Mouse (Mus musculus) cerebellum, adult (tissue): ENCODE results near the gene Prkab2.

Source experiments
- ATAC-seq: cut with Nextera tagmentation; 2 replicates; pipeline ENCODE4 v1.9.2; 2017; ENCODE audit warnings: mild to moderate bottlenecking, moderate library complexity, mixed read lengths; ENCODE audit not compliant: insufficient number of reproducible peaks, low FRiP score, low TSS enrichment

Prkab2 gene

DNA sequence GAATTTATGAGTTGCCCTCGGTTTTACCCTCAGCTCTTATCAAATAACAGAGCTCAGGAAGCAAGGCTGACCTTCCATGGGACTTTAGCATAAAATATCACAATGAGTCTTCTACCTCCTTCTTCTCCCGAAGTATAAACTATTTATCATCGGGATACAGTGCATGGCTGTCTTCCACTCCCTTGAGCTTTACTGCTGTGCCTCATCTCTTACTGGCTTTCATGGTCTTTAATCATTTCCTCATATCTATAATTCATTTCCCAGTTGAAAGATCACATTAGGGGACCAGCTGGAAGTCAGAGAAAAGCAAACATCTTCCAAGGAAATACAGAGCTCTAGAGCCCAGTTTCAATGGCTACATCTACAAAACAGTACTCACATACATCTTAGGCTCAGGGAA, 9.0 kb upstream of the Prkab2 start:
- ATAC-seq, result no peak

DNA sequence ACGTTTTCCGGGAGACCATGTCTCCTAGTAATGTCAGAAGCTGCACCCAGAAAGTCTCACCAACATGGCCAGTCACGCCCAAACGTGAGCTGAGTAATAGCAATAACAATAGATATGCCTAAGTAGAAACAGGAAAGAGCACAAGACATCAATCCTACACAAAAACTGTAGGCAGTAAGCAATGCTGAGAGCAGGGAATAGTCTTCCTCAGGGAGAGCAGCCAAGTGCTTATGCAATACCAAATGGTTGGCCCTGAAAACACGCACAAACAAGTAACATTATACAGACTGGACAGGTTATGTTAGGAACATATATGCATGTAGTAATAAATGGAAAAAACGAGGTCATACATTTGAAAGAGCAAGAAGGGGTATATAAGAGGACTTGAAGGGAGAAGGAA, 8.5 kb upstream of the Prkab2 start:
- no peak for ATAC-seq

DNA sequence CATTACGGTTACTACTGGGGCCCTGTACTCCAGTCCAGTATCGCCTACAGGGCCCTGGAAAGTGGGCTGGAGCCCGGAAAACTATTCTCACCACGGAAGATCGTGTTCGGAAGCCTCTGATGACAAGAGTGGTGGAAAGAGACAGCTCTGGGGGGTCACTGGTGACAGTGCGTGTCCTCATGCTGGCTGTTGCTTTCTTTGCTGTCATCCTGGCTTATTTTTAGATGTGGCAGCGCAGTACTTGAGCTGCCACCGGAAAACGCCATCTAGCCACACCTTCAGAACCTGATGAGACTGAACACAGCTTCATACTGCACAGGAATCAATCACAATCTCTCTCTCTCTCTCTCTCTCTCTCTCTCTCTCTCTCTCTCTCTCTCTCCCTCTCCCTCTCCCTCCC, 6.4 kb upstream of the Prkab2 start:
- ATAC-seq, result no peak

DNA sequence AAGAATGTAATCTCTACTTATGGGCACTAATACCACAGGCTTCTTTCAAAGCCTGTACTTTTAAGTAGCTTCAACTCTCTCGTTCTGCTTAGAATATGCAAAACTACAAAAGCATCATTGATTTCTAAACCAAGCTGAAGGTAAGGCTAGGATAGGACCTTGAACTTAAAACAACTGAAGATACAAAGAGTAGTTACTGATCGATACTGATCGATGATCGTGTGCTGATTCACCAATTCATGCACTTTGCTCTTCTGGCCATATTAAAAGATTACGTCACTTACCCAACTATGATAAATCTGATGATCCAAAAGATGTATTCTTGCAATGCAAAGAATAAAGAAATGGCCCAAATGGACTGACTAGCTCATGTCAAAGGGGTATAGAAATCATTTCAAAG, 4.2 kb upstream of the Prkab2 start:
- no peak for ATAC-seq

DNA sequence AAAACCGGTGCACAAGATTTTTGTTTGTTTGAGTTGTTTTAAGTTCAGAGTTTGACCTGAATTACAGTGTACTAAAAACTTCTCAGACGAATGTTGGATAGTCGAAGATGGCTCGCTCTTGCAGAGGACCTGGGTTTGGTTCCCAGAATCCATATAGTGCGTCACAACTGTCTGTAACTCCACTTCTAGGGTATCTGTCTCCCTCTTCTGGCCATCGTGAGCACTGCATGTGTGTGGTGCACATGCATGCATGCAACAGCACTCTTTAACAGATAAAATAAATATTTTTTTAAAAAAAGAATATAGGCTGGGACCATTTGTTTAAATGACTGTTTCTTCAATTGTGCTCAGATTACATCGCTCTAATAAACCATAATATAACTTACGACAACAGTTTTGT, 3.1 kb upstream of the Prkab2 start:
- ATAC-seq, result no peak

DNA sequence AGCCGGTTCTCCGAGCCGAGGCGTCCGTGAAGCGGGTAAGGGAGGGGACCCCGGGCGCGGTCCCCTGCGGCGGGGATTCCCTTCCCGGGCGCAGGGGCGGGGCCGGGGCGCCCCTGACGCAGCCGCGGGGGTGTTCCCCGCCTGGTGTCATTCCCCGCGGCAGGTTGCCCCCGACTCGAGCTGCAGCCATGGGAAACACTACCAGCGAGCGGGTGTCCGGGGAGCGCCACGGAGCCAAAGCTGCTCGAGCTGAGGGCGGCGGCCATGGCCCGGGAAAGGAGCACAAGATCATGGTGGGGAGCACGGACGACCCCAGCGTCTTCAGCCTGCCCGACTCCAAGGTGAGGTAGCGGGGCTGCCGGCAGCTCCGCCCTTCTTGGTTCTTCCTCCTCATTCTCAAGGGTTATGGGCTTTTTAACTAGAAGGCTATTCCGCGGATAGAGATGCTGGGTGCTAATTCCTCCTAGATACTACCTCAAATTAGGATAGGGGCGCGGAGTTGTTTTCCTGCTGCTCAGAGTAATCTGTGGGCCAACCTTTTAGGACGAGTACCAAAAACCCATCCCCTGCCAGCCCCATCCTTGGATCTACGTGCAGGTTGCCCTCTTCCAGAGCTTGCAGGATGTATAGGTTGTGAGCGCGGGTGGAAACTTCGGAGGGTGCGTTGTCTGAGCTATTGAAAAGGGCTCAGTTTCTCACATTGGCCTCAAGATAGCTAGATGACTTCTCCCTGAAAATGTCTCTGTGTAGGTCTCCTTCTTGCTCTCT, 617 bp downstream of the Prkab2 start:
- peak; percentile 14 for ATAC-seq

DNA sequence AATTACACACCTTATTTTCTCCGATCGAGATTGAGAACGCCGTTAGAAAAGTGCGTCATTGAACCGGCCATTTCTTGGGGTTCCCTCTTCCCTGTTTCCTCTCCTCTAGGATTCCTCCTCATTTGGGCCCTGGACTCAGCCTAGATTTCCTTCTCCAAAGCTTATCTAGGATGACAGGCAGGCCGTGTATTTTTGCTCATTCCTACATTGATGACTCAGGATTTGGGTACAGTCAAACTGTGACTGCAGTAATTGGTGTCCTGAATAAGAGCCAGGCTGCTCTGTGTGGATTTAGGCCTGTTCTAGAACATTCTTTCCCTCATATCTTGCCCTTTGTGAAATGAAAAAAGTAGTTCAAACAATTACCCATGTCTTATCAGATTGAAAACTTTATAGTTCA, 1.8 kb downstream of the Prkab2 start:
- ATAC-seq, result no peak

DNA sequence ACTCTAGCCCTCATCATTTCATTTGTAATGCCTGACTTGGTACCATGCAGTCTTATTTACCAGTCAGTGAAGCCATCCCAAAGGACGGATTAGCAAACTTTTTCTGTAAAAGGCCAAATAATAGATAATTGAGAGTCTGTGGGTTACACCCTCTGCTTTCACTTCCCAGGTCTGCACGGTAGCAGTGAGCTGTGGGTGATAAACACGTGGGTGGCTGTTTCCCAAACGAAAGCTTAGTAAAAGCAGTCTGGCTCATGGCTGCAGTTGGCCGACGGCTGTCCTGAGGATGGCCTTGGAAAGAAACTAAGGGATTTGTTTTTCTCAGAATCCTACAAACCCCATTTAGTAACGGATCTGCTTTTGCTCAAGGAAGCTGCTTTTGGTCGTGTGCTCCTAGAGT, 3.2 kb downstream of the Prkab2 start:
- no peak for ATAC-seq

DNA sequence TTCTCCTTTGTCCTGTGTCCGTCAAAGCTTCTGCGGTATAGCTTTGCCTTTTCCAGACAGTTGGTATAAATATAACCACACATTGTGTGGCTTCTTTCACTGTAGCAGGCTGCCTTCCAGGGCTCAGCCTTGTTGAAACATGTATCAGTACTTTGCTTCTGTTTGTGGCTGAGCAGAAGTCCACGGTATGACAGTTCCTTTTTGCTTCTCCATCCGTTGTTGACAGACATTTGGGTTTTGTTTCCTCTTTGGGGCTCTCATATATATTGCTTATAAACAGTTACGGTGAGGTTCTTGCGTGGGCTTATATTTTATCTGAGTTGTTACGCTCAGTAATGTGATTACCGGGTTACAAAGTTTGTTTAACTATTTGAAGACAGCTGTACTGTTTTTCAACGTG, 7.5 kb downstream of the Prkab2 start:
- no peak for ATAC-seq

DNA sequence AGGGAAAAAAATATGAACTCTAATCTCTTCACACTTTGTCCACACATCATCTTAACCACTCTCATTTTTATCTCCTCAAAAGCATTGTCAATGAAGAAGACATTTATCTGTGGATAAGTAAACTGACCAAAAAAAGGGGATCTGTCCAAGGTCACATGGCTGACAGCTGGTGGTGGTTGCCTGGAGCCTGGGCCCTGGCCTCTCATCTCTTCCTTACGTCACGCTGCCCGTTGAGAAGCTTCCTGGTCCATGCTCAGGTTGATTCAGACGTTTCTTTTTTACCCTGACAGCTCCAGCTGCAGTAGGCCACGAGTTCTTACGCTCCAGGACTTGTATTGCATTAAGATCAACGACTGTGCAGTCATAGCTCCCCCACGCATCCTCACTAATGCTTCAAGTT, 8.2 kb downstream of the Prkab2 start:
- ATAC-seq, result no peak

DNA sequence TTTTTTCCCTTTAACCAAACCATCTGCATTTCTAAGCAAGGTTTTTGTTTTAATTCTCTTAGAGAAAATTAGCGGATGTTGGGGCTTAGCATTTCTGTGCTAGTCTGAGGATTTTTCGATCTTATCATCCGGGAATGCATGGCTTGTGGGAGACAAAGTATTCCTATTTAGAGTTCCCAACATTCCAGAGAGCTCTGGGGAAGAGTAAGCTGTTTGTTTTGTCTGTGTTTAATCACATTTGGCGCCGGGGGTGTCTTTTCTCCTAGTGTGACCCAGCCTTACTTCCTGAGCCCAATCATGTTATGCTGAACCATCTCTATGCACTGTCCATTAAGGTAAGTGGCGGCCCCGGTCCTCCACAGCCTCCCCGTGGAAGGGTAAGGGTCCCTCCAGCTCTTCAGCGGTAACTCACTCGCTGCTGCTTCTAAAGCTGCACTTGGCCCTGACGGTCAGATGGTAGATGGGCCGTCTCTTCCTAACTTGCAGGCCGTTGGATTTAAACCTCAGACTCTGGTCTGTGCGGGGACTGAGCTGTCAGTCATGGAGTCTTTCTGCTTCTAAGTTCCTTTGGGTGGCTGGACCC, 9.2 kb downstream of the Prkab2 start:
- ATAC-seq, result no peak

DNA sequence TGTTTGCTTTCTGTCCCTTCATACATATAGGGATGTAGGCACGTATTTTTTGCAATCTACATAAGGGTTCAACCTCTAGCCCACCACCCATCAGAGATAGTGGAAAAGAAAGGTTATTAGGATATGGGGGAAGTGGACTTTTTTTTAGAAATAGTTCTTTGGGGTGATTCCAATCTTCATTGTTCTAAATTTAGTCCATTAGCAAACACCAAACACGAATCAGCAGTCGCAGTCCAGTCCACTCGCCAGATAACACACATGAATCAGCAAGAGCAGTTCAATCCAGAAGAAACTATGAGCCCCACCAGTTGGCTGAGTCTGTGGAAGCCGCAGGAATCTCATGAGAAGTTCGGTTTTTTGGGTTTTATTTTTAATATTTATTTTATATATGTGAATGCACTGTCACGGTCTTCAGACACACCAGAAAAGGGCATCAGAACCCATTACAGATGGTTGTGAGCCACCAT, 16.7 kb downstream of the Prkab2 start, which contains the start of gene Gm17651:
Gm17651 (minus strand) TSS at position 51 of the 467 bp plus-strand sequence.
- ATAC-seq, result no peak

DNA sequence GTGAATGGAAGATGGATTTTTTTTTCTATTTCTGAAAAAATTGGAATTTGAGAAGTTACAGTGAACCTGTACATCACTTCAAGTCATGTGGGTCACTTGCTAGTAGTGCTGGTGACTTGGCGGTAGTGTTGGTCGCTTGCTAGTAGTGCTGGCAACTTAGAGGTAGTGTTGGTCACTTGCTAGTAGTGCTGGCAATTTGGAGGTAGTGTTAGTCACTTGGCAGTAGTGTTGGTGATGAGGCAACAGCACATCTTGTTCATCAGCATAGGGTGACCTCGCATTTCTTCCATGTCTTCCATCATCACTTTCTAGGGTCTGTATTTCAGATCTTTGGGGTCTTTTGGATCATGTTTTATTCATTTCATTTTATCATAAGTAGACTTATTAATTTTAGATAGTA, 18.1 kb downstream of the Prkab2 start:
- ATAC-seq, result no peak

DNA sequence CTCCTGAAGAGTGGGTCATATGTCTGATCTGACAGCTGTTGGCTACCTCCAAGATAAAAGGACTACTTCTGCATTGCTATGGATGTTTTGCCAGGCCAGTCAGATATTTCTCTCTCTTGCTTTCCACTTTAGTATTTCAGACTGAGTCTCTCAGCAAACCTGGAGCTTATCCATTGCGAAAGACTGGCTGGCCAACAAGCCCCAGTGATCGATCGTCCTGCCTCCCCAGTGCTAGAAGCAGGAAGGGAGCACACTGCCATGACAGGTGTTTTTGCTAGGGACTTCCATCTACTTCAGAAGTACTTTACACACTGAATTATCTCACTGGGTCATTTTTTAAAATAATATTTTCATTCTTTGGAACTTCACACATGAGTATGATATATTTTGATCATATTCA, 20.4 kb downstream of the Prkab2 start:
- ATAC-seq, result no peak

DNA sequence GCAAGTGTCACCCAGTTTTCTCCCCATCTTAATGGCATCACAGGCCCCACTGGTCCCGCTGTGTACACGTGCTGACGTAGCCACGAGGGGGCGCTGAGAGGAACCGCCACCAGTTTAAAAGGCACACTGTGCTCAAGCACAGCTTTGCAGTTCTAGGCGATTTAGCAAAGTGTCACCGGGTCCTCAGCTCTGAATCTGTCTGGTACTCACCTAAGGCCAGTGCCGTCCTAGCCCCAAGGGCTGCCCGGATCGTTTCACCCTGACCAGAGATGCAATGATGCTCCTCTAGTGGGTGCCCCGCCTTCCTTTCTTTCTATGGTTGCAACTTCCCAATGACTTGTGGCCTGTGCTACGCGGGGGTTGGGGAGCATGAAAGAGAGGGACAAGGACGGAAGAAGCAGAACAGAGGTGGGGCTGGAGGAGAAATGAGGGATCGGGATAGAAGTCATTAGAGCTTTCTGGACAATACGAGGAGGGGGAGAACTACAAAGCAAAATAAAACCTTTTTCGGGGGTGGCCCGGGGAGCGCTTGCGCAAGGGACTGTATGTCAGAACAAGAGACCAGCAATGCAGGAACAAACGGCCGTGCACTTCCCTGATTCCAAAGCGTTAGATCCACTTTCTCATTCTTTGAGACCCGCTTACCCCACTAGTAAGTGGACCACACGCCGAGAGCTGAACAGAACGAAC, 22.8 kb downstream of the Prkab2 start:
- ATAC-seq, result peak; percentile 79

DNA sequence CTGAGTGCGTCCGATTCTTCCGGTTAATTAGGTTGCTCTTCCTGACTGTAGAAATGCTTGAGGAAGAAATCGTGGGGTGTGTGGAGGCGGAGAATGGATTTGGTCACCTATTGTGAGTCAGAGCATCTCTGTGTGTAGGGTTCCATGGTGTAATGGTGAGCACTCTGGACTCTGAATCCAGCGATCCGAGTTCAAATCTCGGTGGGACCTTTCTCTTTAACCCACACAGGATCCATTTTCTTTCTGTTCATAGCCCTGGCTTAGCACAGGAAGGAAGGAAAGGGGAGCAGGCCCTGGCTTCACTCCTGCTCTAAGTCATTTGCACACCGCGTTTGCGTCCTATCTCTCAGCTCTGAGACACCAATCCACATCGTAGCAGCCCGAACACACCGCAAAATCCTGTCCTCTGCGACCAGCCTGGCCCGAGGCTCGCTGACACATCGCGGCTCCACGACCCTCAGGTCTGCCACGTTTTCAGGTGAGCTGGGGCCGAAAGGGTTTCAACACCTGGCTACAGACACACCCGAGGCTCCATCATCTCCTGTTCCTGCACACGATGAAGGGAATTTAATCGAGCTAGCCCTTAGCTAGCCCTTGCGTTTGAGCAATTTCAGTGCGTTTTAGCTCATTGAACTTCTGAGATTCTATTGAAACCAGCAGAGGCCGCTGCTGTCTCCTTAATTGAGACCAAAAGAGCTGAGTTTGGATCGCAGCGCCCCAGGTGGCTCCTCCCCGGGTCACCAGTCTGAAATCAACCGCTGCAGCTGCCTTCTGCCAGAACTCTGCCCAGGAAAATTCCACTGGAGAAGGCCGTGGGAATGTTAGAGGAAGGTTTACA, 23.5 kb downstream of the Prkab2 start:
- 0 out of 2 replicates have a peak, but pooled peaks have one; percentile 23 for ATAC-seq

DNA sequence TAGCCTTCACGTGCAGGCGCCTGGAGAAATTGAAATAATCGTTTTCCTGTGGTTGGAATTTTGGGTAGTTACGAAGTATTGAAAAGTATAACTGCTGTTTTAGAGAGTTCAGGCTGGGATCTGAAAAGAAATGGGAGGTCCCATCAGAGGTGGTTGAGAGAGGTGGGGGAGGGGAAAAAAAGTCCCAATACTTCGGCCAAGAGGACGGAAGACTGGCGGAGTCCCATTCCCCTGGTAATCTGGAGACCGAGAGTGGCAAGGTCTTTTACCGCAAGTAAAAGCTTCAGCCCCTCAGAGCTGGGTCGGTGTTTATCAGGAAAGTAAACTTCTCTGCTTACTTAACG, 24.1 kb downstream of the Prkab2 start:
- ATAC-seq, result no peak

DNA sequence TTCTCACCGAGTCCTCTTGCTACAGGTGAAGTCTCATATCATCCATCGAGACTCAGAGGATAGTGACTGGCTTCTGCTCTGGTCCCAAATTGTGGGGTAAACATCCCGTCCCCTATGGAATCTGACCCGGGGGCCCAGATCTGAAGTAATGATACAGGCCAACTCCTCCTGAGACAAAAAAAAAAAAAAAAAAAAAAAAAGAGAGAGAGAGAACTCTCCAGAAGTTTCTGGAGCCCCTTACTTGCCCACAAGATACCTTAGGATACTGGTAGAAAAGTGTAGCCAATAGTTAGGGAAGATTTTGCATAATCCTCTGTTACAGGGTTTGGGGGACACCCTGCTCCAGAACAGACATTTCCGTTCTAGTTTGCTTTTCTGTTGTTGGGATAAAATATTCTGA, 24.6 kb downstream of the Prkab2 start:
- no peak for ATAC-seq

DNA sequence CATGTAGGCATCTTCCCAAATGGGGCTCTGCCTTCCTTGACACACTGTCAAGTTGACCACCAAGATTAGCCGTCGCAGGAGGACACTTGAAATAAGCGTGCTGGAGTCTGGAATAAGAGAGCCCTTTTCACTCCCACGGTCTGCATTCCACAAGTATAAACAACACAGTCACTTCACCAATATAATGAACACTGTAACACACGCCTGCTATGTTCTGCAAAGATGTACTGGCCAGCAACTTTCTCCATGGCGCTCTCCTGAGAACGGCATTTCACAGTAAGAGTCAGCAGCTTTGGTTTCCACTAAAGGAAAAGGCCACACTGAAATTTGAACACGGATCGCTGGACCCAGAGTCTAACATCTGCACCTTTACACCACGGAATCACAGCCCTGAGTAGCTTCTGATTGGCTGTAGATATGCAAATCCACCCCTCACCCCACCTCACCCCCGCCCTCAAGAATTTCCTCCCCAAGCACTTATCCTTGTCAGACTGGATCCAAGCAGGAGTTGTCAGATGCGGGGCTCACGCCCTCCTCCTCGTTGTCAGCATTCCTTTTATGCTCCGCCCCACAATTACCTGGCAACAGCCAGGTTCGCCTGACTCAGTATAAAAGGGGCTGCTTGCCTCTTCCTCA, 25.7 kb downstream of the Prkab2 start:
- no peak for ATAC-seq

DNA sequence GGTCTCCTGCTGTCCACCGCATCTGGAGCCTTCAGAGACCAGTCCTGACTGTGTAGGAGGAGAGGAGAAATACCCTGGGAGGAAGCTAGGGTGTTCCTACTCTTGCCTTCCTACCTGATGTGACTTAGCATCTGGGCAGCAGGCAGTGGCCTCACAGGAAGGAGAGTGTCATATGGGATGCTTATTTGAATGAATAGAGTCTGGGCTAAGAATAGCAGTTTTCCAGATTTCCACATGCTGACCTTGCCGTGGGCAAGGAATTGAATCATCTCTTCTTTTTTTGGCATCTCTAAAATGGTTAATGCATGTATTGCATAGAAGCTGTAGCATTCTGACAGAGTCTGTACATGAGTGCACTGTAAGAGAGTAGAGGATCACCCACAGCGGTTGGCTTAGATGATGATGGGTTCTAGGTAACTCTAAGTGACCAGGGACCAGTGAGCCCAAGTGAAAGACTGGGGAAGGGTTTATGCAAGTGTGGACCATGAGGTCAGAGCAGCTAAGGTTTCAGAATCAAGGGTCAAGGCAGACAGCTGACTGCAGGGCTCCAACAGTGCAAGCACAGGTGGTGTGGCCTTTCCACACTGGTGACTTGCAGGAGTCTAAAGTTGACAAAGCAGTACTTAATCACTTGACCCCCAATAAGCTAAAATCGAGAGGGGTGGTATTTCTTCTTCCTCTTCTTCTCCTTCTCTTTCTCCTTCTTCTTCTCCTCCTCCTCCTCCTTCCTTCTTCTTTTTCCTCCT, 28.6 kb downstream of the Prkab2 start:
- no peak for ATAC-seq
